Comparison of ENCODE assay signal across 38 mouse cellular contexts in the genomic region with DNA sequence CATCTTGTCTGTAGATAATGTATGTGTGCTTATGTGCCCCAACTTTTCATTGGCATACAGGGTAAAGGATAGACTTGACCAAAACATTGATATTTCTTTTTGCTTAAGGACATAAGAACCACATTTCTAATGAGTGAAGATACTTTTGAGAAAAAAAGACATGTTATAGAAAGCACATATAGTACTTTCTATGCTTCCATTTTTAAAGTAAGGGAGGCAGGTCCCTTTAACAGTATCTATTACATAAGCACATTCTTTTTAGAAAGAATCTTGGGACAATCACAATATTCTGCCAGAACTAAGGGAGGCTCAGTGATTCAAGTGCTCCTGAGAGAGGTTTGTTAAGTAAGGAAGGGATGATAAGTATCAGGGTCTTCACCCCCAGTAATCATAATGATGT. TPM values are rescaled to one million over a fixed set of nuclear protein-coding genes. Genes with fewer than 3 reads are reported as not detected.
"Had no signal": no experiment of that assay in that cellular context is flagged by ENCODE, and none has a peak within 500 bp of the region (broad histone marks: within the 10 kb centered on the region; RNA-seq: fewer than 3 reads in every experiment).

4932429P05Rik (plus strand) TSS at position 301 of the 400 bp plus-strand sequence.

- H3K27me3 ChIP-seq: limb, embryonic 12.5 days; limb, embryonic 13.5 days; limb, embryonic 15.5 days; liver, embryonic 12.5 days; liver, embryonic 13.5 days; liver, embryonic 15.5 days; lung, embryonic 15.5 days; megakaryocyte, embryonic 14.5 days; midbrain, embryonic 12.5 days; midbrain, embryonic 13.5 days; midbrain, embryonic 15.5 days had no signal

- DNase-seq: left cerebral cortex, postnatal 4 days; liver; liver, embryonic 13.5 days; liver, postnatal 0 days; lung, adult 18-20 months; lung, adult 2 months; lung, embryonic 14.5 days; lung, postnatal 10 days; lung, postnatal 14 days; lung, postnatal 36 days; lung, postnatal 4 days; midbrain, embryonic 14.5 days had no signal

- H3K27ac ChIP-seq: left cerebral cortex, adult 2 months; limb, embryonic 10.5 days; limb, embryonic 12.5 days; limb, embryonic 13.5 days; limb, embryonic 15.5 days; liver, embryonic 12.5 days; liver, embryonic 13.5 days; liver, embryonic 14.5 days; liver, embryonic 15.5 days; lung, embryonic 15.5 days; macrophage; midbrain, embryonic 10.5 days; midbrain, embryonic 12.5 days; midbrain, embryonic 13.5 days; midbrain, embryonic 15.5 days had no signal

- H3K36me3 ChIP-seq: limb, embryonic 10.5 days; limb, embryonic 12.5 days; limb, embryonic 13.5 days; limb, embryonic 15.5 days; liver, embryonic 12.5 days; liver, embryonic 13.5 days; liver, embryonic 15.5 days; lung, embryonic 15.5 days; midbrain, embryonic 10.5 days; midbrain, embryonic 12.5 days; midbrain, embryonic 13.5 days; midbrain, embryonic 15.5 days had no signal

- H3K4me1 ChIP-seq: limb, embryonic 10.5 days; limb, embryonic 12.5 days; limb, embryonic 13.5 days; limb, embryonic 15.5 days; liver, embryonic 12.5 days; liver, embryonic 13.5 days; liver, embryonic 15.5 days; lung, embryonic 15.5 days; megakaryocyte, embryonic 14.5 days; midbrain, embryonic 10.5 days; midbrain, embryonic 12.5 days; midbrain, embryonic 13.5 days; midbrain, embryonic 15.5 days had no signal

- H3K4me3 ChIP-seq: left cerebral cortex, adult 2 months; limb, embryonic 10.5 days; limb, embryonic 12.5 days; limb, embryonic 13.5 days; limb, embryonic 15.5 days; liver, embryonic 12.5 days; liver, embryonic 13.5 days; liver, embryonic 15.5 days; lung, embryonic 15.5 days; megakaryocyte, embryonic 14.5 days; midbrain, embryonic 10.5 days; midbrain, embryonic 12.5 days; midbrain, embryonic 13.5 days; midbrain, embryonic 15.5 days; myocyte had no signal

RNA-seq across cellular contexts. Expression of gene 4932429P05Rik, which starts in this region (rescaled TPM):
- polyA plus RNA-seq: limb, embryonic 10.5 days; limb, embryonic 11.5 days; limb, embryonic 12.5 days; limb, embryonic 13.5 days; limb, embryonic 14.5 days; limb, embryonic 15.5 days; liver, adult 2 months; liver, embryonic 11.5 days; liver, embryonic 12.5 days; liver, embryonic 13.5 days; liver, embryonic 14.5 days; liver, embryonic 15.5 days; liver, embryonic 16.5 days; liver, postnatal 0 days; lung, adult 2 months; lung, embryonic 14.5 days; lung, embryonic 15.5 days; lung, embryonic 16.5 days; lung, postnatal 0 days; macrophage; midbrain, embryonic 10.5 days; midbrain, embryonic 11.5 days; midbrain, embryonic 12.5 days; midbrain, embryonic 13.5 days; midbrain, embryonic 14.5 days; midbrain, embryonic 15.5 days; midbrain, embryonic 16.5 days; midbrain, postnatal 0 days; myocyte had no signal
